9 mouse cellular contexts compared by ENCODE assay signal in genomic region chr5:111195488-111196485, GRCm38 (mm10).
DNase-seq lines count a peak whose midpoint lies in the region; ATAC-seq lines count a peak whose summit lies in the region.
"Had no signal": no experiment of that assay in that cellular context is flagged by ENCODE, and none has a peak within 500 bp of the region (broad histone marks: within the 10 kb centered on the region; RNA-seq: fewer than 3 reads in every experiment).

No protein-coding gene starts in this region.

- WGBS in embryonic facial prominence, embryonic 13.5 days = 64% methylated on average over 11 of the region's 11 CpGs
- 45% methylated on average over 11 of the region's 11 CpGs for WGBS in limb, embryonic 10.5 days
- WGBS in liver, embryonic 11.5 days = 56% methylated on average over 11 of the region's 11 CpGs

- H3K9me3 ChIP-seq in embryonic facial prominence, embryonic 13.5 days = no peaks in the 10 kb centered on the region
- no peaks in the 10 kb centered on the region for H3K9me3 ChIP-seq in limb, embryonic 10.5 days (replicated peaks)
- no peaks in the 10 kb centered on the region for H3K9me3 ChIP-seq in liver, embryonic 11.5 days (ENCODE audit: control insufficient read depth, low read length)

- peak overlapping the region; percentile 2; the same call in 1 of the 2 replicates for H3K27ac ChIP-seq in embryonic facial prominence, embryonic 13.5 days
- H3K27ac ChIP-seq in limb, embryonic 10.5 days = no peak overlapping the region
- H3K27ac ChIP-seq in liver, embryonic 11.5 days (ENCODE audit: low read depth, low read length) = no peak overlapping the region
- H3K27ac ChIP-seq: liver, embryonic 14.5 days had no signal

- H3K27me3 ChIP-seq in embryonic facial prominence, embryonic 13.5 days = no peaks in the 10 kb centered on the region
- 0 out of 2 replicates have a peak, but pooled peaks cover 14% of the 10 kb centered on the region for H3K27me3 ChIP-seq in limb, embryonic 10.5 days (ENCODE audit: low read depth, poor library complexity, severe bottlenecking)
- no peaks in the 10 kb centered on the region for H3K27me3 ChIP-seq in liver, embryonic 11.5 days (replicated peaks; ENCODE audit: control insufficient read depth, insufficient read depth, low read length)

- H3K4me3 ChIP-seq in embryonic facial prominence, embryonic 13.5 days = no peak overlapping the region
- no peak overlapping the region for H3K4me3 ChIP-seq in limb, embryonic 10.5 days
- H3K4me3 ChIP-seq in liver, embryonic 11.5 days (ENCODE audit: low read depth, low read length) = no peak overlapping the region

- peak; percentile 21 for DNase-seq in urinary bladder, postnatal 14 days (ENCODE audit: low spot score)
- no peak for DNase-seq in urinary bladder, adult 18-20 months (ENCODE audit: low spot score in 2 of 2)
- DNase-seq in limb, embryonic 10.5 days (ENCODE audit: low spot score) = peak; percentile 44
- no peak for DNase-seq in heart, adult 11 months
- no peak for DNase-seq in liver, embryonic 11.5 days (ENCODE audit: low spot score)
- no peak for DNase-seq in left cerebral cortex, postnatal 10 days (ENCODE audit: extremely low spot score in 1 of 2, low spot score in 2 of 2)
- no peak for DNase-seq in frontal cortex, postnatal 14 days (ENCODE audit: low spot score in 2 of 2)

- no peak for ATAC-seq in embryonic facial prominence, embryonic 13.5 days (ENCODE audit: insufficient number of reproducible peaks, insufficient read depth, low FRiP score, low TSS enrichment, low read depth)
- no peak for ATAC-seq in liver, embryonic 11.5 days (replicated peaks; ENCODE audit: low FRiP score)

- 0 out of 2 replicates have a peak, but pooled peaks cover 2% of the 10 kb centered on the region for H3K36me3 ChIP-seq in embryonic facial prominence, embryonic 13.5 days
- H3K36me3 ChIP-seq in limb, embryonic 10.5 days = no peaks in the 10 kb centered on the region
- H3K36me3 ChIP-seq in liver, embryonic 11.5 days (ENCODE audit: control insufficient read depth, insufficient read depth, low read length) = no peaks in the 10 kb centered on the region

- H3K4me2 ChIP-seq in embryonic facial prominence, embryonic 13.5 days = no peak overlapping the region
- no peak overlapping the region for H3K4me2 ChIP-seq in liver, embryonic 11.5 days

- H3K4me1 ChIP-seq in embryonic facial prominence, embryonic 13.5 days = peaks cover 34% of the 10 kb centered on the region
- H3K4me1 ChIP-seq in limb, embryonic 10.5 days = peaks cover 56% of the 10 kb centered on the region
- H3K4me1 ChIP-seq in liver, embryonic 11.5 days (replicated peaks; ENCODE audit: control insufficient read depth, insufficient read depth, low read length) = no peaks in the 10 kb centered on the region

- intact Hi-C loops in left cerebral cortex, postnatal 10 days (cut with DNase I) = no loop called here

- H3K9ac ChIP-seq in embryonic facial prominence, embryonic 13.5 days = no peak overlapping the region
- no peak overlapping the region for H3K9ac ChIP-seq in liver, embryonic 11.5 days (ENCODE audit: low read depth, low read length)
- H3K9ac ChIP-seq: liver, embryonic 14.5 days had no signal

Comparison
In these comparisons a context has a peak if more than half of its experiments do, and no peak if none do; other contexts are left out.
1. DNase-seq: peak in urinary bladder, postnatal 14 days (single experiment) and limb, embryonic 10.5 days (single experiment); none in urinary bladder, adult 18-20 months (0 of 2), heart, adult 11 months (single experiment), liver, embryonic 11.5 days (single experiment), left cerebral cortex, postnatal 10 days (0 of 2) and frontal cortex, postnatal 14 days (0 of 2).